Mouse (Mus musculus) forebrain, embryonic 12.5 days (tissue): ENCODE results near the gene Zfp362. TPM values are rescaled to one million over a fixed set of nuclear protein-coding genes. Genes with fewer than 3 reads are reported as not detected.
A peak's percentile ranks its signal among the peaks of the same experiment; 100 is the strongest.

Source experiments
- ATAC-seq: fragments of 200-750 bp; cut with Nextera tagmentation; 2 replicates; pipeline ENCODE4 v1.8.0; 2017; ENCODE audit warnings: moderate TSS enrichment; ENCODE audit not compliant: low FRiP score
- H3K27ac ChIP-seq: fragments of 300-500 bp; sonication (generic); 2 replicates; pipeline ENCODE4 v1.5.1; 2016; ENCODE audit warnings: mild to moderate bottlenecking
- H3K27me3 ChIP-seq: fragments of 300-500 bp; sonication (generic); 2 replicates; pipeline ENCODE4 v1.6.1; 2016; ENCODE audit warnings: mild to moderate bottlenecking
- H3K36me3 ChIP-seq: fragments of 300-500 bp; sonication (generic); replicated peaks from 2 replicates; pipeline ENCODE4 v1.6.1; 2016; ENCODE audit warnings: mild to moderate bottlenecking
- H3K4me1 ChIP-seq: fragments of 300-500 bp; sonication (generic); 2 replicates; pipeline ENCODE4 v1.6.1; 2016
- H3K4me2 ChIP-seq: fragments of 300-500 bp; sonication (generic); 2 replicates; pipeline ENCODE4 v1.6.1; 2016; ENCODE audit warnings: mild to moderate bottlenecking, moderate library complexity
- H3K4me3 ChIP-seq: fragments of 300-500 bp; sonication (generic); replicated peaks from 2 replicates; pipeline ENCODE4 v1.5.1; 2016; ENCODE audit warnings: mild to moderate bottlenecking
- H3K9ac ChIP-seq: fragments of 300-500 bp; sonication (generic); 2 replicates; pipeline ENCODE4 v1.6.1; 2016; ENCODE audit warnings: mild to moderate bottlenecking
- H3K9me3 ChIP-seq: fragments of 300-500 bp; sonication (generic); 2 replicates; pipeline ENCODE4 v1.6.1; 2016
- WGBS: fragments of 180-500 bp; shearing (Covaris S2); methylation state at CpG from one replicate; pipeline ENCODE4 v1.1.7; 2016; 5-methylcytosine and 5-hydroxymethylcytosine counted together
- polyA plus RNA-seq: library from polyadenylated mRNA; unstranded; fragments of >200 nt; fragmentation: Nextera tagmentation; extraction: Ambion mirVana; gene quantifications from 2 replicates; pipeline ENCODE4 v1.2.1, GENCODE M21; 2016

The Zfp362 gene
- polyA plus RNA-seq, 1 experiment from 2014 or later = 43.7 TPM

DNA sequence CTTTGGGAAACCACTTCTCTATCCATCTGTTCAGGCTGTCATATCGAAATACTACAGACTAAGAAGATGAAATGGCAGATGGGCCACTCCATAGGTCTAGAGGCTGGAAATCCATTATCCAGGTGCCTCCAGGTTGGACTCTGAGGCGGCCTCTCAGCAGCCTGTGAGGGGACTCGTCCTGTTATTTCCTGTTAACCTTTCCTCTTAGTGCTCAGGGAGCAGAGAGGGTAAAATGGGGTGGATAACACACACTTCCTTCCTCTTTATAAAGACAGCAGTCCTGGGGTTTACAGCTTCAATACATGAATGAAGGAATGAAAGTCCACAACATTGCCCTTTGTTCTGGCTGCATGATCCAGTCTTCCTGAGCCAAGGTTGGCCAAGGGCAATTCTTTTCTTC is 18.3 kb upstream of the Zfp362 start:
- no peaks in the 10 kb centered on the region for H3K36me3 ChIP-seq
- H3K4me2 ChIP-seq = no peak overlapping the region
- H3K9ac ChIP-seq = no peak overlapping the region
- no peak overlapping the region for H3K27ac ChIP-seq
- no peak for ATAC-seq
- H3K4me3 ChIP-seq = no peak overlapping the region
- H3K4me1 ChIP-seq = no peaks in the 10 kb centered on the region
- no peaks in the 10 kb centered on the region for H3K27me3 ChIP-seq
- H3K9me3 ChIP-seq = 0 out of 2 replicates have a peak, but pooled peaks cover 3% of the 10 kb centered on the region
- 77% methylated on average over 3 of the region's 3 CpGs for WGBS

GRCm38 (mm10) chr4:128820568-128820967 is 14.7 kb upstream of the Zfp362 start:
- WGBS = 74% methylated on average over 12 of the region's 12 CpGs

DNA sequence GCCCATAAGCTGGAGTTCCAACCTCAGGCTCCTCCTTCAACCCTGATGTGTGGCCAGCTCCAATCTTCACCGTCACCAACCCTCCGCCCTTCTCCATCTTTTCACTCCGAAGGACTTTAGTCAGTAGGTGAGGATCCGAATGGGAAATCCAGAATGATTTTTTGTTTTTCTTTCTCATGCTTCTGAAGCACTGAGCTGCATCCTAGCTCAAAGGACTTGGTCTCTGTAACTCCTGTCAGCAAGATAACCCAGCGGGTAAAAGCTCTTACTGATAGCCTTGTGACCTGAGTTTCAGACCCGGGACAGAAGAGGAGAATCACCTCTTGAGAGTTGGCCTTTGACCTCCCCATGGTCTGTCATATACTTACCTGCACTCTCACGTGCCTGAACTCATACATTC is 11.2 kb upstream of the Zfp362 start:
- Histone ChIP-seq H3K27ac (no peak overlapping the region), H3K4me2 (no peak overlapping the region), H3K36me3 (no peaks in the 10 kb centered on the region), H3K9me3 (no peaks in the 10 kb centered on the region), H3K4me1 (peaks cover 4% of the 10 kb centered on the region), H3K27me3 (no peaks in the 10 kb centered on the region), H3K9ac (no peak overlapping the region), H3K4me3 (no peak overlapping the region)
- no peak for ATAC-seq
- WGBS = 71% methylated on average over 7 of the region's 7 CpGs

More at GRCm38 (mm10) chr4:128820568-128820967, 14.7 kb upstream of the Zfp362 start:
- no peak for ATAC-seq
- Histone ChIP-seq H3K27ac (no peak overlapping the region), H3K4me2 (no peak overlapping the region), H3K4me3 (no peak overlapping the region), H3K27me3 (no peaks in the 10 kb centered on the region), H3K36me3 (no peaks in the 10 kb centered on the region), H3K9me3 (no peaks in the 10 kb centered on the region), H3K9ac (no peak overlapping the region), H3K4me1 (no peaks in the 10 kb centered on the region; the same call in 1 of the 2 replicates)

GRCm38 (mm10) chr4:128811382-128812056 is 5.7 kb upstream of the Zfp362 start:
- H3K36me3 ChIP-seq = no peaks in the 10 kb centered on the region
- H3K9ac ChIP-seq = peak overlapping the region; percentile 66
- H3K27ac ChIP-seq = no peak overlapping the region
- H3K4me1 ChIP-seq = peaks cover 20% of the 10 kb centered on the region
- peak overlapping the region; percentile 66 for H3K4me2 ChIP-seq
- H3K4me3 ChIP-seq = peak overlapping the region; percentile 46
- no peaks in the 10 kb centered on the region for H3K9me3 ChIP-seq
- peak; percentile 92 for ATAC-seq
- no peaks in the 10 kb centered on the region for H3K27me3 ChIP-seq
- WGBS = 16% methylated on average over 16 of the region's 16 CpGs

- peak; percentile 65 for ATAC-seq
- Histone ChIP-seq H3K4me2 (peak overlapping the region; percentile 97), H3K27ac (peak overlapping the region; percentile 99), H3K4me1 (peaks cover 45% of the 10 kb centered on the region), H3K9ac (peak overlapping the region; percentile 99), H3K27me3 (no peaks in the 10 kb centered on the region), H3K4me3 (peak overlapping the region; percentile 87), H3K9me3 (no peaks in the 10 kb centered on the region), H3K36me3 (no peaks in the 10 kb centered on the region)
- WGBS = under 1% methylated on average over 15 of the region's 15 CpGs
These were observed 958 bp upstream of the Zfp362 start for GRCm38 (mm10) chr4:128806827-128807179.

GRCm38 (mm10) chr4:128805150-128806042 is 449 bp downstream of the Zfp362 start:
- peak; percentile 24 for ATAC-seq
- Histone ChIP-seq H3K9me3 (no peaks in the 10 kb centered on the region), H3K4me2 (peak overlapping the region; percentile 97), H3K4me3 (peak overlapping the region; percentile 87), H3K27me3 (no peaks in the 10 kb centered on the region), H3K4me1 (peaks cover 50% of the 10 kb centered on the region), H3K36me3 (peaks cover 6% of the 10 kb centered on the region; the same call in 1 of the 2 replicates), H3K9ac (peak overlapping the region; percentile 99), H3K27ac (peak overlapping the region; percentile 99)
- under 1% methylated on average over 56 of the region's 74 CpGs for WGBS

DNA sequence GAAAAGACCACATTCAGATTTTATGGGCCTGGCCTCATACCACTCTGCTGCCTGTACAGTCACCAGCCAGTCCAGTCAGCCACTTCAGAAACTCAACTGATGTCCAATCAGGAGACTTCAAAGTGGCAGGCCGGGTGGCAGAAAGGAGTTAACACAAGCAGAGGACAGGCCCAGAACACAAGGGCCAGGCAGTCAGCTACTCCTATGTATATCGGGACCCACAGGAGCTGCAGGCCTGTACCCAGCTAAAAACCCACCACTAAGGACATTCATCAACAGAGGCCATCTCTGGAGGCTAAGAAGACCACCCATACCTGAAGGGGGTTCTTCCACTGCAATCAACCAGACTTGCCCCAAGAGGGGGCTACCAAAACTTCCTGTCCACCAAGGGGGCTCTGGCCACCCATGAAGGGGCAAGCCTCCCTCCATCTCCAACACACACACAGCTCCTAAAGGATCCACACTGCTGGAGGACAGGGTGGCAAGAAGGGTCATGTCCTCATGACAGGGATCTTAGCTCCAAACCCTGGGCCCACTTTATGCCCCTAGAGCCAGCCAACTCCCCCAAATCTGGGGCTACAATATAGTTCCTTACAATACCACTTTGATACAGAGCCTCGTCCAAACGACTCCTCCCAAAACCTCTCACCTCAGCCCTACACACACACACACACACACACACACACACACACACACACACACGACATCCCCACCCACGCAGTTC is 1.3 kb downstream of the Zfp362 start:
- Histone ChIP-seq H3K4me2 (peak overlapping the region; percentile 97), H3K9me3 (no peaks in the 10 kb centered on the region), H3K4me1 (peaks cover 53% of the 10 kb centered on the region), H3K27ac (peak overlapping the region; percentile 99), H3K9ac (peak overlapping the region; percentile 99), H3K36me3 (peaks cover 6% of the 10 kb centered on the region; the same call in 1 of the 2 replicates), H3K27me3 (no peaks in the 10 kb centered on the region), H3K4me3 (peak overlapping the region; percentile 87)
- ATAC-seq = no peak
- WGBS = 4% methylated on average over 6 of the region's 6 CpGs

DNA sequence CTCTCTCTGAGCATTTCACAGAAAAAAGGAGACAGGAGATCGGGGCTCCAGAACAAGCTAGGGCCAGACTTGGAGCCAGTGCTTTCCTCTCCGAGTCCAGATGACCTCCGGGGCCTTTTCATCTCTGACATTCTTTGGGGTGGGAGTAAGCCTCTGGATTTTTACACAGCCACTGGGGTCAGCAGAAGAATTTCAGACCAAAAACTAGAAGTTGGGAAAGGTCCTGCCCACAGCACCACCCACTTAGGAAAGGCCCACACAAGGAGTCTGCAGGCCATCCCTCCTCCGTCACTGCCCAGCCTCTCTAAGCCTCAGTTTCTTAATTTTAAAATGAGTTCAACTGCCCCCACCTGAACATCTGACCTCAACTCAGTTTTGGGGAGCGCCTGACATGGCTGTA is 2.3 kb downstream of the Zfp362 start:
- H3K27ac ChIP-seq = no peak overlapping the region
- peak overlapping the region; percentile 97 for H3K4me2 ChIP-seq
- H3K27me3 ChIP-seq = no peaks in the 10 kb centered on the region
- H3K9ac ChIP-seq = peak overlapping the region; percentile 99
- no peak for ATAC-seq
- no peaks in the 10 kb centered on the region for H3K9me3 ChIP-seq
- WGBS = 63% methylated on average over 5 of the region's 5 CpGs
- H3K4me3 ChIP-seq = peak overlapping the region; percentile 87
- peaks cover 6% of the 10 kb centered on the region; the same call in 1 of the 2 replicates for H3K36me3 ChIP-seq
- H3K4me1 ChIP-seq = peaks cover 64% of the 10 kb centered on the region

DNA sequence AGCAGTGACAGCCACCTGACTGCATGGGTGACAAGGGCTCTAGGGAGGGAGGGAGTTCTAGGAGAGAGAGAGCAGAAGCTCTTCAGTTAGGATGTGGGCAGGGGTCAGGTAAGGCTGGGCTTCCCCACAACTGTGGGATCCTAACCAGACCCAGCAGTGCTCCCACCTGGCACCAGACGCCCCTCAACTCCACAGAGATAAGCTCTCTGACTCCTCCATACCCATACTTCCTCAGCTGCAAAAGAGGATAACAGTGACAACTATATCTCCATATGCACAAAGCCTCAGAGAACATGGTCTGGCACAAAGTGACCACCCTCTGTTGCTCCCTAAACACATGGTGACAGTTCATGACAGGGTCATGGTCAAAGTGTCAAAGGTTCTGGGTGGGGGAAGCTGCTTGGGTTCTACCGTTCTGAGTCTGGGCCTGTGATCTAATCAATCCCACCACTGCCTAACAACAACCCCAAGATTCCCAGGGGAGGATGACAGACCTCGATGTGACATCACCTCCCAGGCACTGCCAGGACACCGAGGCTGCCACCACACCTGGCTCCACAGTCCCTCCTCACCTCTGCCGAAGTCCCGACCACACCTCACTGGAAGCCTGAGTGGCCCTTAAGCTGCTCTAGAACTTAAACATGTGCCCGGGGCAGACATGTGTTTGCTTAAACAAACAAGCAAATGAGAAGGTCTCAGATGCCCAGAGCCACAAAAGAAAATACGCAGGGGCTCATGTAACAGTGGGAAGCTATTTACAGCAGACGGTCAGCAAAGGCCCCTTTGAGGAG is 4.0 kb downstream of the Zfp362 start:
- Histone ChIP-seq H3K4me1 (peaks cover 75% of the 10 kb centered on the region), H3K36me3 (peaks cover 6% of the 10 kb centered on the region; the same call in 1 of the 2 replicates), H3K27me3 (no peaks in the 10 kb centered on the region), H3K4me3 (no peak overlapping the region), H3K27ac (no peak overlapping the region), H3K9me3 (no peaks in the 10 kb centered on the region), H3K4me2 (no peak overlapping the region), H3K9ac (no peak overlapping the region)
- ATAC-seq = no peak
- 80% methylated on average over 9 of the region's 9 CpGs for WGBS

GRCm38 (mm10) chr4:128796788-128797187 is 9.1 kb downstream of the Zfp362 start:
- Histone ChIP-seq H3K27ac (0 out of 2 replicates have a peak overlapping the region, but pooled peaks have one; percentile 70), H3K36me3 (peaks cover 31% of the 10 kb centered on the region), H3K9me3 (no peaks in the 10 kb centered on the region), H3K27me3 (no peaks in the 10 kb centered on the region), H3K4me1 (peaks cover 61% of the 10 kb centered on the region), H3K9ac (no peak overlapping the region), H3K4me2 (no peak overlapping the region), H3K4me3 (no peak overlapping the region)
- 78% methylated on average over 8 of the region's 8 CpGs for WGBS
- no peak for ATAC-seq

DNA sequence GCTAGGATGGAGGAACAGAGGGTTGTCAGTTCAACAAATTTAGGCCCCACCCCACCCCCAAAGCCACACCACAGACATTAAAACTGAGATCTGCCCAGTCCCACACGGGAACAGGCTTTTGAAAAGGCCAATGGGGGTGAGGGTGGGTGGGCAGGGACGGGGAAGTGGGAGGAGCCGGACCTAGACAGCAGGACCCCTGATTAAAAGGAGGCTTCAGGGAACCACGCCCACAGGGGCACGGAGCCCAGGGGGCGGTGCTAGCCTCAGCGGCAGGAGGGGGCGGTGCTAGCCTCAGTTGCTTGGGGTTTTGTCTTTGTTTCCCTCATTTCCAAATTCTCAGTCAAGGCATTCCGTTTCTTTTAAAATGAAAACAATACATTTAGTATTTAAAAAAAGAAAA is 10.2 kb downstream of the Zfp362 start:
- WGBS = 3% methylated on average over 9 of the region's 9 CpGs
- no peak overlapping the region for H3K4me3 ChIP-seq
- peaks cover 56% of the 10 kb centered on the region for H3K4me1 ChIP-seq
- no peaks in the 10 kb centered on the region for H3K27me3 ChIP-seq
- H3K9ac ChIP-seq = no peak overlapping the region
- peaks cover 25% of the 10 kb centered on the region for H3K36me3 ChIP-seq
- H3K9me3 ChIP-seq = no peaks in the 10 kb centered on the region
- ATAC-seq = peak; percentile 80
- H3K27ac ChIP-seq = peak overlapping the region; percentile 70; the same call in 1 of the 2 replicates
- H3K4me2 ChIP-seq = peak overlapping the region; percentile 30
